Mouse (Mus musculus) cerebellum, postnatal 14 days (tissue): ENCODE data around the gene Raf1.
A peak's percentile ranks its signal among the peaks of the same experiment; 100 is the strongest.

Source experiments
- DNase-seq, 2 experiments: peaks; one replicate each; pipeline ENCODE4 v3.0.0; 2021; ENCODE audit warnings: mixed read lengths in 2 of 2

Raf1 gene

DNA sequence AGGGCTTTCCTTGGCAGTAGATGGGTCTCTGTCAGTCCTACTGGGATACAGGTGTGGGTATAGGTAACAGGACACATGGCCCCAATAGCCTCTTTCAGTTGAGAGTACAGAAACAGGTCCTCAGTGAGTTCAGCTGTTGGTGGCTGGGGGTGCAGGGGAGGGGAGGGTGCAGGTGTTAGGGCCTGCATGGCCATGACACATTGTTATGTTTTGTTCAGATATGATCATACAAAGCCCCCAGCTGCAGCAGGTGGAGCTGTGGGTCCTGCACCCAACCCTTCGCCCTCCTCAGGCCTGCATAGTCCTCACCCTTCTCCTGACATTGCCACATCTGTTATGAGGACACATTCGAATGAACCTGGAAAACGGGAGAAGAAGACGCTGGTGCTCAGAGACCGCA is 66.1 kb downstream of the Raf1 start:
- DNase-seq, result no peak

DNA sequence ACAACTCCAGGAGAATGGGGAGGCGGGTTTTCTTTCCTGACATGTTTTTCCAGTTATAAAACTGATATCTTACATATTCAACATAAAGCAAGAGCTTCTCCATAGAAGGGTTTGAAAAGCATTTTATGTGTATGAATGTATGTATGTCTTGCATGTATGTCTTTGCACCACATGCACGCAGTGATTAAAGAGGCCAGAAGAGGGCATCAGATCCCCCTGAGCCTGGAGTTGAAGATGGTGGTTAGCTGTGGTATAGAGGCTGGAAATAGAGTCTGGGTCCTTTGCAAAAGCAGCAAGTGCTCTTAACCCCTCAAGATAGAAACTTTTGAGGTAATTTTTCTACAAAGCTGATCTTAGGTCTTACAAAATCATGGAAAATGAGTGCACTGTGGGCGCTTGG is 67.3 kb downstream of the Raf1 start:
- peak; percentile 36 to 39 for DNase-seq

DNA sequence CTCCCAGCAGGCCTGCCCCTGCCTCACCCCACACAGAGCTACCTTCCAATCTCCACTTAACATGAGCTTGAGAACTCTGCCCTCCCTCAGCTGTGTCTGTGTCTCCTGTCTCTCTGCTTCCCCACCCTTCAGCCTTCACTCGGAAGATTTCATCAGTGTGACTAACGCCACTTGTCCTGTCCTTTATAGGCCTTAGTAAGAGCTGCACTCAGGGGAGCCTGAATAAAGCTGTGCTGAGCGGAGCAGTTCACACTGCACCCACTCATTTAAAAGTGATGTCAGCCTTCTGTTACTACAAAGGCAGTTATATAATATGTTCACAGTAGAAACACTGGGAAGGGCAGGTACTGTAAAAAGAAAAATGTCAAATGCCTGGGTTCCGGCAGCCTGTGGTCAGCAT is 69.0 kb downstream of the Raf1 start:
- no peak for DNase-seq

DNA sequence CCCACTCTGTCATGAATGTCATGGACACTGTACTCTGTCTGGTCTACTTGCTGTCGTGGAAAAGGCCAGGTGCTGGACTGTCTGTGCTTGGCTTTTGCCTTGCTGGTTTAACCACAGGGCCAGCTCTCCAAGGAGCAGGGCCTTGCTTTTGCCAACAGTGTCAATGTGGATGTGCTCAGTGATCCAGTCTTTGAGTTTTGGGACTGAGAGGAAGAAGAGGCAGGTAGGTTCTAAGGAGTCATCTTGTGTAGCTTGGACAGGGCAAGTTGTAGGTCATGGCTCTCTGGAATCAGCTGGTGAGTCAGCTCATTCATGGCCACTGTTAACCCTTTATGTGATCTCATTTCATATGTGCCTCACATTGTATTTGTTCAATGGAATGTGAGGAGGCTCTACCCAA is 70.0 kb downstream of the Raf1 start:
- no peak for DNase-seq

DNA sequence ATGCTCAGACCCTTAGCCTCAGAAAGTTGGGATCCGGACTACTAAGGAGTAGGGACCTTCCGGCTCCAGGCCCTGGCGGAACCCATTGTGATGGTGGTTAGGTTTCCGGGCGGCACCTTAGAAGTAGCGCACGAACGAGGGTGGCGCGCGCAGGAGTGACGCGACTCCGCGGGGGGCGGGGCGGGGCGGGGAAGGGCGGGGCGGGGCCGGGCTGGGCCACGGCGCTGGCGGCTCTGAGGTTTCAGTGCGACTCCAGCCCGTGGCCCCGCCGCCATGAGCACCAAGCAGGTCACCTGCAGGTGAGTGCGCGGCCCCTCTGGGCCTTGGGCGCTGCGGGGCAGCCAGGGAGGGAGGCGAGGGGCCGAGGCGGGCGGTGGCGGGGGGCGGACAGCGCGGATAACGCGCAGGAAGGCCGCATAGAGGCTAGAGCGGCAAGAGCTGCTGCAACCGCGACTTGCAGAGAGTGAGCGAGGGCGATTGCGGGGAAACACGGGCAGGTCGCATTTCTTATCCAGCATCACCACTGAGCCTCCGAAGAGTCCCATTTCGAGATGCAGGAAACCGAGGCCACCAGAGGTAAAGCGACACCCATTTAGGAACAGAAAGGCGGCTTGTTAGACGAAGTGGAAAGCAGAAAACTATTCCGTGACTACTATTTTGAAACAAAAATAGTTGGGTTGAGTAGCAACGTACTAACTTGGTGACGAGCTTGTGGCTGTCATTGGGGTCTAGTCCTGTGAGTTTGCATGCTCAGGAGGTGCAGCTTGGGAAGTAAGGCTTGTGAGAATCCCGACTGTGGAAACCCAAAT is 74.5 kb downstream of the Raf1 start, which contains the start of gene Mkrn2:
TSS of gene Mkrn2 (plus strand) at position 188 of the 809 bp plus-strand sequence.
- DNase-seq, result peak; percentile 93 to 95

DNA sequence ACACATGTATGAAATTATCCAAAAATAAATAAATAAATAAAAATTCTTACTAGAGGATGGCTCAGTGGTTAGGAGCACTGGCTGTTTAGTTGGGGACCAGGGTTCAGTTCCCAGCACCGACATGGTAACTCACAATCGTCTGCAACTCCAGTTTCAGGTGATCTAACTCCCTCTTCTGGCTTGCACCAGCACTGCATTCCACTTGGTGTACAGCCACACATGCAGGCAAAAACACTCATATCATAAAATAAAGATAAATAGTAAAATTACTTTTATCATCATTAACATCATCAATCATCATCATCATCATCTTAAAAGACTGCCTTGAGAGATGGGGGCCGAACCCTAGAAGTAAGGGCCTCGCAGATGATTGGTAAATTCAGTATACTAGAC is 75.1 kb downstream of the Raf1 start:
- DNase-seq, result peak in 1 of 2 experiments; percentile 56

DNA sequence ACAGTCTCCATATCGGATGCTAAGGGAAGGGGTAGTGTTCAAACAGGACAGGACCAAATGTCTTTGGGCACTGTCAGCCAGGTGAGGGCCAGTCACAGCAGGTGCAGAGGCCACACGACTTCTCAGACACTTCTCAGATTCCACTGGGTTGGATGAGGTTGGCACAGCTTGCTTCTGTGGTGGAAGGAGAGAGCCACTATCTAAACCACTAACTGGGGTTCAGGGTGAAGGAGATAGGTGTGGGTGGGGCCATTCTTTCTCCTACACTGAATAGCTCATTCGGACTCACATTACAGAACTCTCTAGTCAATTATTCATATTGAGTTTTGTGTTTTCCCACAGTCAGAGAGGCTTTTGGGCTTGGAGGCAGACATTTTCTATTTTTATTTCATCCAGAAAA is 80.8 kb downstream of the Raf1 start:
- DNase-seq, result no peak

DNA sequence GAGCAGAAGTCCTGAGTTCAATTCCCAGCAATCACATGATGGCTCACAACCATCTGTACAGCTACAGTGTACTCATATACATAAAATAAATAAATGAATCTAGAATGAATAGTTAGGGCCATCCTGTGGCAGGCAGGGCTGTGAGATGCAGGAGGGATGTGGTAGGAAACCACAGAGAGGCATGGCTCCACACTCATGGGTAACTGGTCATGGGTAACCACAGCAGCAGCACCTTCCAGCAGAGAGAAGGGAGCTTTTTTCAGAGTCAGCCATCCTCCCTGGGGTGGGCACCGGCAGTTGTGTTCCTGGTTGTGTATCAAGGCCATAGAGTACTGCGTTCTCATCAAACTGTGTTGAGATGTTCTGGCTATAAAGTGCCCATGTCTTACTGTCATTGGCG is 82.0 kb downstream of the Raf1 start:
- no peak for DNase-seq

DNA sequence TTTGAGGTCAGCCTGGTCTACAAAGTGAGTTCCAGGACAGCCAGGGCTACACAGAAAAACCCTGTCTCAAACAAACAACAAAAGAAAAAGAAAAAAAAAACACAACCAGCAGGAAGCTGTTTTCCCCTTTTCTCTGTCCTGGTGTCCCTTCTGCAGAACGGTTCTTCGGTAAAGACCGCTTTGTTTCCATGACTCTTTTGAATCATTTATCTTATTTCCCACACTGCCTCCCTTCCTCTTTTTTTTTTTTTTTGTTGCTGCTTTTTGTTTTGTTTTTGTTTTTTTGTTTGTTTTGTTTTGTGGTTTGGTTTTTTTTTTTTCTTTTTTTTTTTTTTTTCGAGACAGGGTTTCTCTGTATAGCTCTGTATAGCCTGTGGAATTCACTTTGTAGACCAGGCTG is 83.2 kb downstream of the Raf1 start:
- DNase-seq, result no peak

DNA sequence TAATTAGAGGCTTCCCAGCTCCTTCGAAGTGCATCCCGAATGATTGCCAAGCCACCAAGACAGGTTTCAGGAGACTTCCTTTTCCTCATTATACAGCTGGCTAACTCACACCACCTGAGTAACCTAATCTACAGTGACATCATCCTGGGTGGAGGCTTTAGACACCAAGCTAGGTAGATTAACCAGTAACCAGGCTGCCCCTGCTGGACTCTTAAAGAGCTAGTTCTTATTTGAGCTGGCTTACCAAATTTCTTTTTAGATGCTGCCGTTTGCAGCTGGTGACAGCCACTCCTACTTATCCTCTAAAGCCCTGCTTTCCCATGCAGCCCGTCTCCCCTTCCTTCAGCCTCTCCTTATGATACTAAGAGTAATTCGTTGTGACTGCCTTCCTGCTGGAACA is 84.0 kb downstream of the Raf1 start, which contains the start of gene Mkrn2os:
TSS of gene Mkrn2os (minus strand) at position 119 of the 400 bp plus-strand sequence.
- DNase-seq, result no peak

DNA sequence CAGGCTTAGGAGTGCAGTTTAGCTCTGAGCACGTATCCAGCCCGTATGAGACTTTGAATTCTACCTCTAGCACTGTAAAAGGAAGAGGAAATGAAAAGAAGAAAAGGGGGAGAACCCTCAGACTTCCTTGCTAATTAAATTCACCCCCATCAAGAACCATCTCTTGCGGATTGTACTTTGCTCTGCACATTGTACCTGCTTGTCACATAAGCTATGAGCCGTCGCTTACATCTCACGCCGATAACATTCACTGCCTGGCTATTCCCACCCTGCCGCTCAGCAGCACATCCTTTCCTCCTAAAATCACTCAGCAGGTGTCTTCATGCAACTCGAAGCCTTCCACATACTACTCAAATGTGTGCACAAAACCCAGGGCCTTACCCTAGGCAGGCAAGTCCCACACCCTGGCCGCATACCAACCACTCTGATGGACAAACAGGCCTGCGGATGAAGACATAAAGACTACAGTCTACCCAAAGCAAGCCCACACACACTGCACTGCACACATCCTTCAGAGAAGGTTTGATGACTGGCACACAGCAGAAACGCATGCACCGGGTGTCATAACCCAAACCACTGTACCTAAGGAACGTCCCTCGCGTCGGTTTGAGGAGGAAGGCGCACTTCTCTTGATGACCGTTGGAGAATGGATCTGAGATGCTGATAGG is 84.6 kb downstream of the Raf1 start:
- DNase-seq, result no peak

DNA sequence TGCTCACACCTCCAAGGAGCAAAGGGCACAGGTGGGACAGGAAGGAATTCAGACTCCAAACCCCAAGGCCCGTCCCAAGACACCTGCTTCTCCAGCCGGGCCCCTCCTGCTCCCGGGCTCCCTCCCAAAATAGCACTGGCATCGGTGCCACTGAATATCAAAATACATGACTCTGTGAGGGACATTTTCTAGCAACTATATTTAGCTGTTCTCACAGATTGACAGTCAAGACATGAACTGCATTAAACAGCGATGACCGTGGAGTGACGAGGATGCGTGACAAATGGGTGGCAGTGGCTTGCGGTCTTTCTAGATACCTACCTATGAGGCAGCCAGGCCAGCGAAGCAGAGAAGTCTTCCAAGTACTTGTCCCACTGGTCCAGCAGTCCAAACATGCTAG is 90.1 kb downstream of the Raf1 start:
- DNase-seq, result no peak

DNA sequence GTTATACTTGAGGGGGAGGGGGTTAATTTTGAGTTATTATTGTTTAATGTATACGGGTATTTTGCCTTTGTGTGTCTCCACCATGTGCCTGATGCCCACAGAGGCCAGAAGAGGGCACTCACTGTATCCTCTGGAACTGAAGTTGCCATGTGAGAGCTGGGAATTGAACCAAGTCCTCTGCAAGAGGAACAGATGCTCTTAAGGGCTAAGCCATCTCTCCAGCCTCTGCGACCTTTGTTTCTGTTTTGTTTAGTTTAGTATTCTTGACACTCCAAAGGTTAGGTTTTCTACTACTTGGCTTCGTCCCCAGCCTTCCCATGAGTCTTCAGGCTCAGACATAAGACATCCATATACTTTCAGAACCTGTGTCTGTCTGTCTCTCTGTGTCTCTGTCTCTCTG is 92.3 kb downstream of the Raf1 start:
- no peak for DNase-seq

DNA sequence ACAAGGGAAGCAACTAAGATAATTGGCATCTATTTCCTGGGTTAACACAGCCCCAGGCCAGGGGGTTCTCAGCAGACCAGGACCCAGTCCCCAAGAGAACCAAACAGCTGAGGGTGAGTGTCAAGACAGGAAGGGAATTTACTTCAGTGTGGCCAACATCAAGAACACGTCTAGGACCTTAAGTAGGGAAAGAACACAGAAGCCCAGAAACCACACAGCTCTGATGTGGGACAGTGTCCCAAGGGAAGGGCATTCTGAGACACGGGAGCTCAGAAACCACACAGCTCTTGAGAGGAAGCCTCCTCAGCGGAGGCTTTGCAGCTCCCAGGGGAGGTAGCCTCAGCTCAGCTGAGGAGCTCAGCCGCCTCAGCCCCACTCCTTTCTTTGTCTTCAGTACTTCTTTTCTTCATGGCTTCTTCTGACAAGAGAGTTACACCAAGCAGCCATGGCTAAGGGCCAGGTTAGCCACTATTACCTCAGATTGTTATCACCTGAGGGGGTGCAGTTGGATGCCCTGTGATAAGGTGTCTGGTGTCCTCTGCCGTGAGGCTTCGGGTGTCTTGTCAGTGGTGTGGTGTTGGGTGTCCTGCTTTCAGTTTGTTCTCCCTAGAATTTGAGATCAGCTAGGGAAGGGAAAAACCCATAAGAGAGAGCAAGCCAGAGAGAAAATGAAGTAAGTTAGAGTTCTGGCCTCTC is 92.9 kb downstream of the Raf1 start:
- DNase-seq, result no peak

DNA sequence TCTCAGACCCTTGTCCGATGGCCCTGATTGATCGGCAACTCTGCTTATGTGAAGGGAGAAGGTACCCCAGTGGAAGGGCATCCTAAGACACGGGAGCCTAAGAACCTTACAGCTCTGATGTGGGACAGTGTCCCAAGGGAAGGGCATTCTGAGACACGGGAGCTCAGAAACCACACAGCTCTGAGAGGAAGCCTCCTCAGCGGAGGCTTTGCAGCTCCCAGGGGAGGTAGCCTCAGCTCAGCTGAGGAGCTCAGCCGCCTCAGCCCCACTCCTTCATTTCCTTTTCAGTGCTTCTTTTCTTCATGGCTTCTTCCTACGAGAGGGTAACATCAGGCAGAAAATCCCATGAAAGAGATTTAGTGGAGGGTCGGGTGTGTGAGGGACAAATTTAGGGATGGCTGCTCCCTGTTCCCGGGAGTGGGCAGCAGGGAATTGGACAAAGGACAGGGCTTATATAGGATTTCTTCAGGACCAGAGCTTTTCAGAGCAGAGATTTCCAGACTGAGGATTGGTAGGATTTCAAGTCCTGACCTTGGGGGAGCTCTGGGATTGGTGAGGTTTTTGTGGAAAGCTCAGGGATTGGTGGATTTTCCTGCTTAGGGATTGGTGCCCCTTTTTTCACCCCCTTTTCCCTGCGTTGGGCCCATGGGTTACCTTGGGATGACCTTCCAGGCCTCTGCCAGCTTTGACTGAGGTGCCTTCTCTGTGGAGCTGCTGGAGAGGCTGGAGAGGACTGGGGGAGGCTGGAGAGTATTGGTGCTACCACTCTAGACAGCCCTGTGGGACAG is 93.9 kb downstream of the Raf1 start:
- DNase-seq, result no peak

DNA sequence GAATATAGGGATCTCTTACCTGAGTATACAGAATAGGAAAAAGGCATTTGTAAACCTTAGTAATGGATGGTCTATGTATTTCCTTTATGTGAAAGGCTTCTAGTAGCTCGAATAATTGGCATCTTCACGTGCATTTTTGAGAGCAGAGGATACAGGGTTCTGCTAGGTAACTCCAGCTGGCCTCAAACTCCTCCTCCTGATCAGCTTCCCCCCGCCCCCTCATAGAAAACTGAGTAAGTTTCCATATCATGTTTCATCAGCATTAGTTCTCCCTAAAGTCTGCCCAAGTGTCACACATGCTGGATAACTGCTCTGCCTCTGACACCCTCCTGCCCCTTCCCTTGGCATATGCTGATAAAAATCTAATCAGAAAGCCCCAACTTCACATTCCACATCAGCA is 95.6 kb downstream of the Raf1 start:
- DNase-seq, result no peak

DNA sequence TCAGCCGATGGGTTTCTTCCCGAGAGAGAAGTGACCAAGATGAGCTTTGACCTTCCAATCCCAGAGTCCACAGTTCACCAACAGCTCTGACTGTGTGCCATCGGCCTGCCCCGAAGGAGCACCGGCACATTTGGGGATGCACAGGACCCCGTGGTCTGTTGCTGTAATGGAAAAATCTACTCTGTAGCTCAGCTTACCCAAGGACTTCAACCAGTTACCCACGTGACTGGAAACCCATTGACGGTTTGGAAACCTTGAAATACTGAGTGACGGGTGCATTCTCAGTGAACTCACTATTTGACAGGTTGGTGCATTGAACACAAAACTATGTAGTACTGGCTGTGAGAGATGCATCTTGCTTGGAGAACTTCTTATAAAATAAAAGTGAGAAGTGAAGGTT is 98.5 kb downstream of the Raf1 start:
- DNase-seq, result no peak

DNA sequence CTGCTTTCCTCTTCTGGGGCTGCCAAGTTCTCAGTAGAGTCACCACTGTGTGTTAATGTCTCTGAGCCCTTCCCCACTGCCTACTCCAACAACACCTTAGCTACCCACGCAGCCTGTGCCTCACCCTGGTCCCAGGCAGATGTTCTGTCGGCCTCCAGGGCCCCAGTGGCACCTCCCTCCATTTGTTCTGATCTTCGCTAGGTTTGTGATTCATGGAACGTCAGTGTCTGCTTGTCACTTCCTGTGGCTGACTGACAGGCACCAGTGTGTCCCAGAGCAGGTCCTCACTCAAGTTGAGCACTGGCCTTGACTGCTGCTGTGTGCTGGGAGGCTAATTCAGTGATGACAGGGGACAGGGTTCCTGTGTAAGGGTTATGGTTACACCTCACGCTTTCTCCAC is 99.0 kb downstream of the Raf1 start:
- no peak for DNase-seq

DNA sequence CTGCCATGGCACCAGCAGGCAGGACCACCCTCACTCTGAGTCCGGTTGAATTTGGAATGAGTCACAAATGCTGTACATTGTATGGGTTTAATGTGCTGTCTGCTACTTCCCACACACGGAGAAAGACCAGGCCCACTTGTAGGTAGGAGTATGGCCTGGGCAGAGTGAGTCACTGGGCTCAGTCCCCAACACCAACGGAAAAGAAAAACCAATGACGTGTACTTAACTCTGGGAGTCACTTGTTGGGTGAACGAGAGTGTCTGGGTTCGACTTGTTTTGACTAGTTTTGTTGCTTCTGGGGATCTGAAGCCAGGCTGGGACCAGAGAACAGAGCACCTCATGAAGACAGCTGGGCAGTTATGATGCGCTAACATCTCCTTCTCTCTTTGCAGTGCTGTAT is 102.3 kb downstream of the Raf1 start:
- DNase-seq, result no peak
